Mouse (Mus musculus): ENCODE measurements around the gene Dnaja1.

- TF ChIP-seq POLR2A (IDR thresholded peaks at IDR 0.05; ENCODE audit: extremely low read depth, insufficient read depth, low read length): no peak
- TF ChIP-seq CTCF (IDR thresholded peaks at IDR 0.05; ENCODE audit: extremely low read depth, insufficient read depth, low read length): no peak
These were observed 3.6 kb downstream of the Dnaja1 start for GRCm38 (mm10) chr4:40725554-40725953.

Data from cortical plate, adult 2 months (tissue).